Mouse (Mus musculus): ENCODE data around the gene Tcp11. TPM values are rescaled to one million over a fixed set of nuclear protein-coding genes. Genes with fewer than 3 reads are reported as not detected.

Tcp11 gene
- polyA plus RNA-seq (2017; shearing (Covaris generic)), result 1.2 TPM

GRCm38 (mm10) chr17:28080045-28080816 is at the start of gene Tcp11:
Gene Tcp11 (minus strand): TSS chr17:28080639.

Other genes starting within 250 kb of the Tcp11 start
- gene Snrpc, start 242.5 kb downstream of the Tcp11 start, polyA plus RNA-seq (2017; shearing (Covaris generic)), result 203 TPM
- gene Uhrf1bp1, start 224.2 kb downstream of the Tcp11 start, polyA plus RNA-seq (2017; shearing (Covaris generic)), result 3.7 TPM
- 5.5 TPM for gene Anks1, start 171.3 kb downstream of the Tcp11 start, polyA plus RNA-seq (2017; shearing (Covaris generic))
- 47.5 TPM for gene Taf11, start 170.8 kb downstream of the Tcp11 start, polyA plus RNA-seq (2017; shearing (Covaris generic))
- gene Scube3, start 61.5 kb upstream of the Tcp11 start, polyA plus RNA-seq (2017; shearing (Covaris generic)), result not detected
- gene Zfp523, start 96.5 kb upstream of the Tcp11 start, polyA plus RNA-seq (2017; shearing (Covaris generic)), result 2.4 TPM
- 193 TPM for gene Def6, start 127.1 kb upstream of the Tcp11 start, polyA plus RNA-seq (2017; shearing (Covaris generic))
- gene Ppard, start 152.1 kb upstream of the Tcp11 start, polyA plus RNA-seq (2017; shearing (Covaris generic)), result 2.2 TPM
- gene Fance, start 232.9 kb upstream of the Tcp11 start, polyA plus RNA-seq (2017; shearing (Covaris generic)), result 5.5 TPM
- 470 TPM for gene Rpl10a, start 247.8 kb upstream of the Tcp11 start, polyA plus RNA-seq (2017; shearing (Covaris generic))